Mouse (Mus musculus) embryonic facial prominence, embryonic 14.5 days (tissue): ENCODE measurements around the gene Ano2. TPM values are rescaled to one million over a fixed set of nuclear protein-coding genes. Genes with fewer than 3 reads are reported as not detected.

Experiments
- ATAC-seq: fragments of 200-750 bp; cut with Nextera tagmentation; 2 replicates; pipeline ENCODE4 v1.8.0; 2017; ENCODE audit warnings: low read depth, moderate number of reproducible peaks, moderate TSS enrichment
- DNase-seq: peaks from one replicate; pipeline ENCODE4 v3.0.0-alpha.2; 2015; ENCODE audit warnings: low spot score
- H3K27ac ChIP-seq: fragments of 300-500 bp; sonication (generic); replicated peaks from 2 replicates; pipeline ENCODE4 v1.5.1; 2014; ENCODE audit warnings: low read depth, mild to moderate bottlenecking, low read length, moderate library complexity
- H3K27me3 ChIP-seq: fragments of 300-500 bp; sonication (generic); replicated peaks from 2 replicates; pipeline ENCODE4 v1.6.1; 2014; ENCODE audit warnings: low read length; ENCODE audit not compliant: control insufficient read depth, insufficient read depth
- H3K36me3 ChIP-seq: fragments of 300-500 bp; sonication (generic); 2 replicates; pipeline ENCODE4 v1.6.1; 2014; ENCODE audit warnings: low read length, mixed read lengths; ENCODE audit not compliant: control insufficient read depth, insufficient read depth
- H3K4me1 ChIP-seq: fragments of 300-500 bp; sonication (generic); 2 replicates; pipeline ENCODE4 v1.6.1; 2014; ENCODE audit warnings: antibody characterized with exemption, low read length; ENCODE audit not compliant: control insufficient read depth, insufficient read depth
- H3K4me2 ChIP-seq: fragments of 300-500 bp; sonication (generic); 2 replicates; pipeline ENCODE4 v1.6.1; 2014; ENCODE audit warnings: low read depth, mild to moderate bottlenecking, low read length, moderate library complexity, mixed read lengths
- H3K4me3 ChIP-seq: fragments of 300-500 bp; sonication (generic); 2 replicates; pipeline ENCODE4 v1.5.1; 2014; ENCODE audit warnings: low read depth, mild to moderate bottlenecking, low read length
- H3K9ac ChIP-seq: fragments of 300-500 bp; sonication (generic); 2 replicates; pipeline ENCODE4 v1.6.1; 2014; ENCODE audit warnings: low read depth, mild to moderate bottlenecking, low read length, moderate library complexity, mixed read lengths
- H3K9me3 ChIP-seq: fragments of 300-500 bp; sonication (generic); 2 replicates; pipeline ENCODE4 v1.6.1; 2016; ENCODE audit warnings: low read length; ENCODE audit not compliant: control insufficient read depth
- WGBS: fragments of 180-500 bp; shearing (Covaris S2); extraction: QIAGEN DNeasy Blood & Tissue Kit; methylation state at CpG from one replicate; pipeline ENCODE4 v1.1.7; 2014; 5-methylcytosine and 5-hydroxymethylcytosine counted together
- polyA plus RNA-seq: library from polyadenylated mRNA; unstranded; fragments of >200 nt; fragmentation: Nextera tagmentation; extraction: Ambion mirVana; gene quantifications from 2 replicates; pipeline ENCODE4 v1.2.1, GENCODE M21; 2014

The Ano2 gene
- polyA plus RNA-seq, 1 experiment from 2014 or later: 1.2 TPM

DNA sequence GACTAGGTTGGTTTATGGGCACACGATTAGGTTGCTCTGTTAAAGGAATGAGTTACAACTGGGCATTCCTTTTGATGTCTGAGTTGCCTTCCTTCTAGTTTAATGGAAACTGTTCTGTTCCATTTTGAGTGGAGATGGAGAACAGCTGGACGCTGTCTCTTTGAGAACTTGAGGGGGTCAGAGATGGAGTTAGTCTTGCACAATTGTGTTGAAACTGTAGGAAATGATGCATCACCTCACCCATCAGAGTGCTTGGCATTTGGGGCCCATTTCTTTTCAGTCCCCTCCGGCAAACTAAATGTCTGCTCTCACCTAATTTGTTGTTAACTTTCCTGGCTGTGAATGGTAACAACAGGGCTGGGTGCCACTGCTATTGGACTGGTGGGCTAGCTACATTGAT lies 151.1 kb downstream of the Ano2 start:
- Histone ChIP-seq H3K27ac (no peak overlapping the region), H3K9ac (no peak overlapping the region), H3K9me3 (0 out of 2 replicates have a peak, but pooled peaks cover 7% of the 10 kb centered on the region), H3K36me3 (no peaks in the 10 kb centered on the region), H3K4me2 (no peak overlapping the region), H3K4me1 (no peaks in the 10 kb centered on the region), H3K27me3 (no peaks in the 10 kb centered on the region), H3K4me3 (no peak overlapping the region)
- ATAC-seq (no peak), DNase-seq (no peak)
- WGBS: 82% methylated on average over 3 of the region's 3 CpGs

GRCm38 (mm10) chr6:125851196-125851595 lies 161.0 kb downstream of the Ano2 start:
- Histone ChIP-seq H3K36me3 (no peaks in the 10 kb centered on the region), H3K4me1 (no peaks in the 10 kb centered on the region), H3K9ac (no peak overlapping the region), H3K4me3 (no peak overlapping the region), H3K27ac (no peak overlapping the region), H3K27me3 (no peaks in the 10 kb centered on the region), H3K9me3 (no peaks in the 10 kb centered on the region), H3K4me2 (no peak overlapping the region)
- WGBS: 61% methylated on average over 4 of the region's 4 CpGs
- DNase-seq (no peak), ATAC-seq (no peak)

GRCm38 (mm10) chr6:125858294-125858693 lies 168.1 kb downstream of the Ano2 start:
- no peaks in the 10 kb centered on the region for H3K4me1 ChIP-seq
- H3K36me3 ChIP-seq: no peaks in the 10 kb centered on the region
- no peaks in the 10 kb centered on the region for H3K9me3 ChIP-seq
- no peaks in the 10 kb centered on the region for H3K27me3 ChIP-seq
- WGBS: 25% methylated on average over 1 of the region's 1 CpGs
- no peak overlapping the region for H3K9ac ChIP-seq
- H3K27ac ChIP-seq: no peak overlapping the region
- no peak overlapping the region for H3K4me2 ChIP-seq
- no peak for DNase-seq
- no peak for ATAC-seq
- H3K4me3 ChIP-seq: no peak overlapping the region

DNA sequence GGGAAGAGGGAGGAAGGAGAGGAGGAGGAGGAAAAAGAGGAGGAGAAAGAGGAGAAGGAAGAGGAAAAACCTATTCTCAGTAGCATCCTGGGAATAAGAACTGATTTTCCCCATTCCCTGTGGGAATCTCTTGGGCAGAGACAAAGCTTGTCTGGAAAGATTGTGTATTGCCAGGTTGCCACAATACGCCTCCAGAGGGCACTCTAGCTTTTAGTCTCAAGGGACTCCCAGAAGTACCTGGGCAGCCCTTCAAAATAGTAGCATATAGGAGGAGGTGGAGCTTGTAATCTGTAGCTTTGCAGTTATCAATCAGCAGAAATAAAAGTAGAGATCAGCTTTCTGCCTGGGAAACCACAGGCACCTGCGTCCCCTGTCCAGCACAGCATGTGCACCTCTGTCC lies 178.3 kb downstream of the Ano2 start:
- ATAC-seq (no peak), DNase-seq (peak; percentile 67)
- Histone ChIP-seq H3K4me1 (no peaks in the 10 kb centered on the region), H3K4me3 (no peak overlapping the region), H3K27me3 (no peaks in the 10 kb centered on the region), H3K36me3 (no peaks in the 10 kb centered on the region), H3K9me3 (no peaks in the 10 kb centered on the region), H3K4me2 (no peak overlapping the region), H3K27ac (no peak overlapping the region), H3K9ac (no peak overlapping the region)
- WGBS: 43% methylated on average over 2 of the region's 2 CpGs

DNA sequence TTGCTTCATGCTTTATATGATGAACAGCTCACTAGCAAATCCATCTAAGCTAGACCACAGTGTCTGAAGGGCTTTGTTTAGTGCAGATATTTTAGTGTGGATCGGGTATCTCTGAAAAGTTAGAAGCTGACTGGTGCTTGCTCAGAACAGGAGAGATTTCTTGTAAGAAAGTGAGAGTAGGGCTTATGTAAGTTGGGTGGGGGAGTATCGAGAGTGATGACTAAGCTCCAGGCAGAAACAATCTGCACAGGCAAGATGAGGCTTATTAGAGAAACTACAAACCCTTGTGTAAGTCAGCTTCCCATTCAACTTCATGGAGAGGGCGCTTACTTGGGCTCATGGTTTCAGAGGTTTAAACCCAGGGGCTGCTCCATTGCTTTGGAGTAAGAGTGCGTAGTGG lies 181.3 kb downstream of the Ano2 start:
- H3K9me3 ChIP-seq: no peaks in the 10 kb centered on the region
- no peak overlapping the region for H3K27ac ChIP-seq
- DNase-seq (no peak), ATAC-seq (no peak)
- H3K4me2 ChIP-seq: no peak overlapping the region
- 76% methylated on average over 4 of the region's 4 CpGs for WGBS
- no peaks in the 10 kb centered on the region for H3K27me3 ChIP-seq
- H3K36me3 ChIP-seq: no peaks in the 10 kb centered on the region
- no peak overlapping the region for H3K4me3 ChIP-seq
- H3K4me1 ChIP-seq: no peaks in the 10 kb centered on the region
- H3K9ac ChIP-seq: no peak overlapping the region

DNA sequence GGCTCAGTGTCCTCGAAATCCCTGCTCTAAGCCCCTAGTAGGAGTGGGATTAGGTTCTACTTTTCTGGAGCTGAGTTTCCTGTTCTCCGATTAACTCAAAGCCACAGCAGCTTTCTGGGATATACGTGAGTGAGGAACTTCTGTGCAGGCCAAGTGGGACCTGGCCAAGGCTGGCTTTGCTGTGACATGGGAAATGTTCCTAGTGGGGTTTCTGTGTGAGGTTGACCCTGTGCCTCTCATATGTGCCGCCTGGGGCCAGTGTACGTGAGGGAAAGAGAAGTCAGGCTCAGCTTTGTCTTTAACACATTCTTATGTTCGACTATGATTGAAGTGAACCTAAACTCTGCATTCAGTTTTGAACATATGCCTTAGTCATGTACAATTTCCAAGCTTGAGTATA lies 184.5 kb downstream of the Ano2 start:
- no peak overlapping the region for H3K9ac ChIP-seq
- no peak overlapping the region for H3K27ac ChIP-seq
- DNase-seq (no peak), ATAC-seq (no peak)
- 78% methylated on average over 6 of the region's 6 CpGs for WGBS
- no peak overlapping the region for H3K4me3 ChIP-seq
- H3K4me1 ChIP-seq: no peaks in the 10 kb centered on the region
- H3K9me3 ChIP-seq: no peaks in the 10 kb centered on the region
- no peaks in the 10 kb centered on the region for H3K27me3 ChIP-seq
- H3K4me2 ChIP-seq: no peak overlapping the region
- H3K36me3 ChIP-seq: no peaks in the 10 kb centered on the region

- Histone ChIP-seq H3K4me3 (no peak overlapping the region), H3K36me3 (no peaks in the 10 kb centered on the region), H3K27ac (no peak overlapping the region), H3K9ac (no peak overlapping the region), H3K4me1 (no peaks in the 10 kb centered on the region), H3K27me3 (no peaks in the 10 kb centered on the region), H3K9me3 (no peaks in the 10 kb centered on the region), H3K4me2 (no peak overlapping the region)
- no peak for ATAC-seq
- 74% methylated on average over 1 of the region's 1 CpGs for WGBS
- DNase-seq: no peak
These were observed 186.7 kb downstream of the Ano2 start for GRCm38 (mm10) chr6:125876884-125877283.

GRCm38 (mm10) chr6:125878671-125879070 lies 188.5 kb downstream of the Ano2 start:
- Histone ChIP-seq H3K9ac (no peak overlapping the region), H3K9me3 (no peaks in the 10 kb centered on the region), H3K4me2 (no peak overlapping the region), H3K27me3 (no peaks in the 10 kb centered on the region), H3K4me1 (no peaks in the 10 kb centered on the region), H3K27ac (no peak overlapping the region), H3K4me3 (no peak overlapping the region), H3K36me3 (no peaks in the 10 kb centered on the region)
- DNase-seq (no peak), ATAC-seq (no peak)
- 72% methylated on average over 2 of the region's 2 CpGs for WGBS

GRCm38 (mm10) chr6:125879306-125879705 lies 189.1 kb downstream of the Ano2 start:
- 87% methylated on average over 7 of the region's 7 CpGs for WGBS
- H3K27ac ChIP-seq: no peak overlapping the region
- H3K9me3 ChIP-seq: no peaks in the 10 kb centered on the region

More at GRCm38 (mm10) chr6:125879306-125879705, 189.1 kb downstream of the Ano2 start:
- Histone ChIP-seq H3K4me3 (no peak overlapping the region), H3K9ac (no peak overlapping the region), H3K4me2 (no peak overlapping the region), H3K36me3 (no peaks in the 10 kb centered on the region), H3K27me3 (no peaks in the 10 kb centered on the region), H3K4me1 (no peaks in the 10 kb centered on the region)
- DNase-seq: no peak
- ATAC-seq: no peak
